Mouse (Mus musculus): ENCODE measurements around the gene Etv3.

DNA sequence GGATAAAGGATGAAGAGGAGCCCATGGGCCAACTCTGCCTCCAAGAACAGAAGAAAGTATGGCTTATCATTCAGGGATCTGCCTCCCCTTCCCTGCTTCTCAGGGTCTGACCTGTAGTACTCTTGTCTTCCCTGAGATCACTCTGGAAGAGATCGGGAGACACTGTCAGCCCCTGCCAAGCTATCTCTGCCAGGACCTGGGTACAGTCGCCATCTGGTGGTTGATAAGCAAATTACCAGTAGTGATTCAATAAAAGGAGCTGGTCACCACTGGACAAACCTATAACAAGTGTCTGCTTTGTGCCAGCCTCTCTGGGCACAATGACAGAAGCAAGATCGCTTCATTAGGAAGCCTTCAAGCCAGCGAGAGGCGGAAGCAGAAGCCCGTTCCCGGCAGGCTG, 20.9 kb upstream of the Etv3 start:
- TF ChIP-seq CTCF (IDR thresholded peaks at IDR 0.05; ENCODE audit: low read depth) (peak; percentile 82), EP300 (IDR thresholded peaks at IDR 0.05; ENCODE audit: low read depth) (no peak)
